Mouse (Mus musculus) Muller cell, postnatal 12 days (primary cell): ENCODE measurements around the gene Actr1b.
A peak's percentile ranks its signal among the peaks of the same experiment; 100 is the strongest.
"Not testable (repeated sequence)": the region's sequence is repeated elsewhere in the genome, so short reads cannot be mapped to it uniquely, and the experiment has no call there.

Experiments
- DNase-seq: peaks from one replicate; pipeline ENCODE4 v3.0.0-alpha.2; 2015; ENCODE audit errors: inconsistent ontology term

The Actr1b gene

GRCm38 (mm10) chr1:36707166-36707565 is 7.1 kb downstream of the Actr1b start:
- peak; percentile 73 for DNase-seq

DNA sequence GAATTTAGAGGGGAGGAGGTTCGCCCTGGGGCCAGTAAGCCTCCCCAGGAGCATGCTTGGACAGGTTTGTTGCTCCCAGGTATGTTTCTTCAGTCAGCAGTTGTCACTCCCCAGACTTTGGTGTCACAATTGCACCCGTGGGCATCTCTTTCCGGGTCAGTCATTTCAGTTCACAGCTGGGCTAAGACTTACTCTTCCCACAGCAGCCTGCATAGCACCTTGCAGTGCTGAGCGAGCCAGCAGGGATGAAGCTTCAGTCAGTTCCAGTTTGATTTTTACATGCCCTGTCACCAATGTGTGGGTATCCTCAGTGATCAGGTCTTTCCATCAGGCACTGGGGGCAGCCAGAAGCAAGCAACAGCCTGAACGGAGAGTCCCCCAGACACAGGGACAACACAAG is 17.2 kb downstream of the Actr1b start:
- no peak for DNase-seq

GRCm38 (mm10) chr1:36696411-36696810 is 17.8 kb downstream of the Actr1b start:
- DNase-seq = no peak

DNA sequence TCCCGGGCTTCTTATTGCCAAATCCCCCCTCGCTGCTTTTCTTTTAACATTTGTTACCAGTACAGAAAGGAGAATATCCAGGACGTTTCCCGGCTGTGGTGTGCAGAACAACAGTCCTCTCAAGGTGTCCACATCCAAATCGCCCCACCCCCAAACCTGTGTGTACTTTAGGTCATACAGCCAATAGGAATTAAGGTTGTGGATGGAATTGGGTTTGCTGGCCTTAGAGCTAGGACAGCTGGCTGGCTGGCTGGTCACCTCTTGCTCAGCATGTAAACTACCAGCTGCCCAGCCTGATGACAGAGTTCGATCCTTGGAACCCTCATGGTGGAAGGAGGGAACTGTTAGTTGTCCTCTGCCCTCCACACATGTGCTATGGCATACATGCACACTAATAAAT is 19.4 kb downstream of the Actr1b start:
- DNase-seq = no peak

DNA sequence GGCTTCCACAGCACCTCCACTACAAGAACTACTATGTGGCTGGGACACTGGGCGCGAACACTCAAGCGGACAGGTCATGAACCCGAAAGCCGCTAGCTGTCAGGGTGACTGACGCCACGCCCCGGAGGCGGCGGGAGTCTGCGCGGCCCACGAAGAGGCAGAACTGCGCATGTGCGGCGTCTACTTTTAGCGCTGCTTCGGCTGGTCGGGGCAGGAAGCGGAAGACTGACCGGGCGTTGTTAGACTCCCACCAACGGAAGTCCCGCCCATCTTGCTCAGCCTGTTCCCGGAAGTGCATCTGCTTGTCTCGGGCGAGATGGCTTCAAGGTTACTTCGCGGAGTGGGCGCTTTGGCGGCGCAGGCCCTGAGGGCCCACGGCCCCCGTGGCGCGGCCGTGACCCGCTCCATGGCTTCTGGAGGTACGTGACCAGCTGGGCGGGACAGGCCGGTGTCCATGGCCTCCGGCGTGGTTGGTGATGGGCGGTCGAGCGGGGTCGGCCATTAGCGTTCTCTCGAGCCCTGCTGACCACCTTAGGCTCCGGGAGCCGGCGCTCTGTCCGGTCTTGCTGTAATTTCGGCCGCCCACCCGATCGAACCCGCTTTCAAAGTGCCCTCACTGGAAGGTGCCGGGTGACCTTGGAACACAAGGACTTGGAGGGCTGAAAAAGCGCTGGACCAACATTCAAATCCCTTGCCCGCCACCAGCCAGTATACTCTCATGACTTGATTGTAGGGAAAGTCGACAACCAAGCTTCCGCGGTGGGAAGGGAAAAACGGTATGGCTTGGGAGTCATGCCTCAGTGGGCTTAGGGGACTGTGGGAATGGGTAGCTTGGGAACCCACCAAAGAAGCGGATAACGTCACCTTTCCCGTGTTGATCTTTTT is 22.7 kb downstream of the Actr1b start, which contains the start of gene Cox5b:
Gene Cox5b (plus strand): TSS at position 179 of the 885 bp plus-strand sequence.
- peak; percentile 96 for DNase-seq

DNA sequence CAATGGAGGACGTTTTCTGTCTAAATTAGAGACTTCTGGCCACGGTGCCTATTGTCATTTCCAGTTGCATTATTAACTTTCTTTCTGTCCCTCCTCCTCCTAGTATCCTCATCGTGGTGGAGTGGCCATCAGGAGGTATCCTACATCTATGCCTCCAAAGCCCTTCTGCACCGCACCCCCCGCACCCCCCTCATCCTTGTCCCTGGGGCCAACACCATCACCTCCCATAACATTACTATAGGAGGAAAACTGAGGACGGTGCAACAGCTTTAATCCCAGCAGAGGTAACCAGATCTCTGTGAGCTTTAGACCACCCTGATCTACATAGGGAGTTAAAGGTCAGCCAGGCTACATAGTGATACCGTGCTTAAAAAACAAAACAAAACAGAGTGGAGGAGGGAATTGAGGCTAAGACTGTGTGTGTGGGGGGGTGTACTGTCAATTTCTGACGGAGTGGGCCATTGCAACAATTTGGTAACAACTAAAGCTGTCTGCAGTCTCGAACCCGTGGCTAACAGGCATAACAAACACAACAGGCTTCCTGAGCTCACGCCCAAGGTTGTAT is 23.5 kb downstream of the Actr1b start:
- no peak for DNase-seq

GRCm38 (mm10) chr1:36683810-36684467 is 30.3 kb downstream of the Actr1b start:
- DNase-seq = peak; percentile 73

GRCm38 (mm10) chr1:36682620-36683355 is 31.4 kb downstream of the Actr1b start, which contains the start of gene Fam178b:
Gene Fam178b (minus strand): TSS chr1:36683183.
- DNase-seq = no peak

DNA sequence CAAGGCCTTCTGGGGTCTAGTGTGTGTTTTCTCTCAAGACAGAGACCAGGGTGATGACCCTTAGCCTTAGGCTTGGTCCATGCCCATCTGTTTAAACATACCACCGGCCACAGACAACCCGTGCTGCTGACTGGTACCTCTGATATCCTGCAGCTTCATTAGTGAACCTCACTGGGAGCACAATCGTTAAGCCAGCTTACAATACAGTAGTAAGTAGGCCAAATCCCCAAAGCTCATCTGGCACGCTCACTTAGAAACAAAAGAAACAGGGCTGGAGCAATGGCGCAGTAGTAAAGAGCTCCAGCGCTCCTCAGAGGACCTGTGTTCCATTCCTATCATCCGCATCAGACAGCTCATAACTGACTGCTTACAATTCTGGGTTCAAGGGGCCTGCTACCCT is 33.3 kb downstream of the Actr1b start:
- DNase-seq = no peak

GRCm38 (mm10) chr1:36674936-36675335 is 39.3 kb downstream of the Actr1b start:
- DNase-seq = no peak

- peak; percentile 76 for DNase-seq
Measured at GRCm38 (mm10) chr1:36672648-36673350, 41.4 kb downstream of the Actr1b start.

- DNase-seq = no peak
Measured at GRCm38 (mm10) chr1:36671260-36671659, 43.0 kb downstream of the Actr1b start.

GRCm38 (mm10) chr1:36670256-36670655 is 44.0 kb downstream of the Actr1b start:
- no peak for DNase-seq

- not testable (repeated sequence) for DNase-seq
Measured at GRCm38 (mm10) chr1:36668007-36668406, 46.2 kb downstream of the Actr1b start.

GRCm38 (mm10) chr1:36665934-36666333 is 48.3 kb downstream of the Actr1b start:
- DNase-seq = no peak

- peak; percentile 14 for DNase-seq
Measured at GRCm38 (mm10) chr1:36665165-36665723, 49.0 kb downstream of the Actr1b start.

DNA sequence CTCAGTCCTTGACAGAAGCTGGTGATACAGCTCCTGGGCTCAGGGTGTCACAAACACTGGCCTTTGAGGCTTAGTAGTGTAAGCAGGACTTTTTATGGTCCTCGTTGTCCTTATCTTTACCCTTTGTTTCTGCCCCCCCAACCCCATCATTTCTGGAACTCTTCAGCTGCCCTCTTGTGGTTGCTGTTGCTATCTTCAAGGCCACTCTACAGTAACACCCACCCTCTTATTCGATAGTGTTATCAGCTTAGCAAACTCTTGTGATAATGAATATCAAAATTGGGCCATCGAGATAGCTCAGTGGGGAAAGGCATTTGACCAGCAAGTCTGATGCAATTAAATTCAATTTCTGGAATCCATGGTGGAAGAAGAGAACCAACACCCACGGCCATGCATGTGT is 49.8 kb downstream of the Actr1b start:
- no peak for DNase-seq

GRCm38 (mm10) chr1:36658621-36659399 is 55.4 kb downstream of the Actr1b start:
- DNase-seq = no peak

- DNase-seq = no peak
Measured at GRCm38 (mm10) chr1:36657658-36658415, 56.4 kb downstream of the Actr1b start.
